Mouse (Mus musculus) olfactory bulb, adult 2 months (tissue): Measurements from ENCODE around the gene Lin28b.

Source experiments
- CTCF ChIP-seq: fragments of 200-500 bp; IDR thresholded peaks from 2 replicates; pipeline ENCODE4 v1.5.1; 2012; ENCODE audit warnings: low read depth, mild to moderate bottlenecking, low read length, moderate library complexity; ENCODE audit not compliant: insufficient read depth
- POLR2A ChIP-seq: fragments of 200-500 bp; IDR thresholded peaks from 2 replicates; pipeline ENCODE4 v1.6.1; 2012; ENCODE audit warnings: mild to moderate bottlenecking, low read depth, low read length, moderate library complexity; ENCODE audit not compliant: insufficient read depth

DNA sequence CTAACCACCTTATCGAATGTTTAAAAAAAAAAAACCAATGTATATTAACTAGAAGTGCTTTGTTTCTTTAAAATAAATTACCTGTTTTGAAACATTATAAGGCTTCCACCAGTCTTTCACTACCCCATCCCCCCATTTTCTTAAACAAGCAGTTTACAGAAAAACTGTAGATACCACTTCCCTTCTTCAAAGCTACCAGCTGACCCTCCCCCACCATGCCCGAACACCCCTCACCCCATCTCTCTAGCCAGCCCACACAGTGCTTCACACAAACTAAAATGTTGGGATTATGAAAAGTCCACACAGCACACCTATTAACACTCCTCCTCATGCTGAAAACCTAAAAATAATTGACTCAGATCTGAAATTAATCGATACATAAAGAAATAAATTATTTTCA is 14.9 kb downstream of the Lin28b start:
- TF ChIP-seq CTCF (no peak), POLR2A (no peak)
